Mouse (Mus musculus): ENCODE data around the gene Timmdc1. TPM values are rescaled to one million over a fixed set of nuclear protein-coding genes. Genes with fewer than 3 reads are reported as not detected.
A peak's percentile ranks its signal among the peaks of the same experiment; 100 is the strongest.

Gene Timmdc1
- polyA plus RNA-seq, 1 experiment from 2014 or later = 33.6 TPM

DNA sequence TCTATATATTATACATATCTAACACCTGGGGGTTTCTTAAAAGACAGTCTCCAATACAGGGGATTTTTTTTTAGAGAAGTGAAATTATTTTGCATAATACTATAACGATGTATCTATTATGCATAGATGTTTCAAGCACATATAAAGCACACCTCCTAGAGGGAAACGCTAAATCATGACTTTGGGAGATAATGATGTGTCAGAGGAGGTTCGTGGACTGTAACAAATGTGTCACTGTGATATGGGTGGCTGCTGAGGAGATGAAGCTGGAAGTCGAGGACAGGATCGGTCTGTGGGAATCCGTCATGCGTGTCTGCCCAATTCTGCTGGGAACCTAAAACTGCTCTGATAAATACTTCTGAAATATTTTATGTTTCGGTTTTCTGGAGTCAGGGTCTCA, 60.7 kb downstream of the Timmdc1 start:
- H3K4me3 ChIP-seq (ENCODE audit: low read depth, low read length) = no peak overlapping the region
- H3K27me3 ChIP-seq (ENCODE audit: control insufficient read depth, insufficient read depth, low read length) = no peaks in the 10 kb centered on the region
- H3K4me2 ChIP-seq = no peak overlapping the region
- 77% methylated on average over 8 of the region's 8 CpGs for WGBS (ENCODE audit: insufficient replicate concordance)
- no peaks in the 10 kb centered on the region for H3K4me1 ChIP-seq (ENCODE audit: control insufficient read depth, insufficient read depth, low read length)
- no peaks in the 10 kb centered on the region for H3K36me3 ChIP-seq (ENCODE audit: control insufficient read depth, insufficient read depth, low read length)
- no peaks in the 10 kb centered on the region for H3K9me3 ChIP-seq (replicated peaks; ENCODE audit: control insufficient read depth, low read length)
- H3K9ac ChIP-seq (ENCODE audit: low read depth, low read length) = no peak overlapping the region
- no peak overlapping the region for H3K27ac ChIP-seq (ENCODE audit: low read depth, low read length)
- ATAC-seq (replicated peaks; ENCODE audit: insufficient number of reproducible peaks, low FRiP score, low TSS enrichment) = no peak

DNA sequence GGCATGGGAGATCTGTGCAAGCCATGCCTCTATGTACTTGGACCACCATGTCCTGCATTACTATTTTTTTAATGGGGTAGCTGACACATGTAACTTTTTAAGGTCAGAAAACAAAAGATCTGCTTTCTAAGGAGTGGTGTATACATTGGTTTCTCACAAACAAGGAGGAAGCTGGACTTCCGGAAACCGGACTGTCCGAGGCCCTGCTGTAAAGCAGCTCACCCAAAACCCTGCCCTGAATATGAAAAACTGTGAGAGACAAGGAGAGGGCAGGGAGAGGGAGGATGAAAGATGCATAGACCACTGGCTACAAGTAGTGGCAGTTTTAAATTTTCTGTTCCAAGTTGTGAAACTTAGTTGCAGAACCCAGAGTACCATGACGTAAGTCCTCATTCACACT, 62.5 kb downstream of the Timmdc1 start:
- Histone ChIP-seq H3K36me3 (ENCODE audit: control insufficient read depth, insufficient read depth, low read length) (no peaks in the 10 kb centered on the region), H3K4me2 (no peak overlapping the region), H3K4me1 (ENCODE audit: control insufficient read depth, insufficient read depth, low read length) (no peaks in the 10 kb centered on the region), H3K9ac (ENCODE audit: low read depth, low read length) (no peak overlapping the region), H3K4me3 (ENCODE audit: low read depth, low read length) (no peak overlapping the region), H3K9me3 (replicated peaks; ENCODE audit: control insufficient read depth, low read length) (no peaks in the 10 kb centered on the region), H3K27ac (ENCODE audit: low read depth, low read length) (no peak overlapping the region), H3K27me3 (ENCODE audit: control insufficient read depth, insufficient read depth, low read length) (no peaks in the 10 kb centered on the region)
- WGBS (ENCODE audit: insufficient replicate concordance) = 86% methylated on average over 4 of the region's 4 CpGs
- no peak for ATAC-seq (replicated peaks; ENCODE audit: insufficient number of reproducible peaks, low FRiP score, low TSS enrichment)

DNA sequence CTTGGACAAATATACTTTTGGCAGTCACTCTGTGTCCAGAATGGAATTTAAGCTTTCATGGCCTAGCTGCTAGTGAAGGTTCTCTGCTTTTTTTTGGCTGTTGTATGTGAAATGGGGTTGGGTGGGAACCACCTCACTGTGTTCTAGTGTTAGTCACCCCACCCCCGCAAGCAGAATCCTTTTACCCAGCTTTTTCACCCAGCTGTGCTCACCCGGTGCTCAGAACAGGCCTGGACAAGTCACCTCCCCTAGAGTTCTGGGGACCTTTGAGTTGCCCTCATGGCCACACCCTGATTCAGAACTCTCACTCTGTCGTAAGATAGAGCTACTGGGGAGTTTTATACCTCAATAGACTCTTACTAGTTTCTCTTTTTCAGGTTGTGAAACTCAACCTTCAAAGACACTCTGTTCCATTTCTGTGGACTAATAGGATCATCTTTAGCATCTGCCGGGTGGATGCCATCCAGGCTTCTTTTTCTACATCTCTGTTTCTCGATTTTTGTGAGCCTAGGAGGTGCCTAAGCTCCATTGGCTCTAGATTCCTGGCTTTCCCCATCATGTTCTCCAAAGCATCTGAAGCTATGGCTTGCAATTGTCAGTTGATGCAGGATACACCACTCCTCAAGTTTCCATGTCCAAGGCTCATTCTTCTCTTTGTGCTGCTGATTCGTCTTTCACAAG, 63.7 kb downstream of the Timmdc1 start:
- no peak overlapping the region for H3K9ac ChIP-seq (ENCODE audit: low read depth, low read length)
- no peak overlapping the region for H3K27ac ChIP-seq (ENCODE audit: low read depth, low read length)
- H3K9me3 ChIP-seq (replicated peaks; ENCODE audit: control insufficient read depth, low read length) = no peaks in the 10 kb centered on the region
- H3K4me2 ChIP-seq = no peak overlapping the region
- H3K36me3 ChIP-seq (ENCODE audit: control insufficient read depth, insufficient read depth, low read length) = no peaks in the 10 kb centered on the region
- ATAC-seq (replicated peaks; ENCODE audit: insufficient number of reproducible peaks, low FRiP score, low TSS enrichment) = no peak
- no peak overlapping the region for H3K4me3 ChIP-seq (ENCODE audit: low read depth, low read length)
- 61% methylated on average over 6 of the region's 6 CpGs for WGBS (ENCODE audit: insufficient replicate concordance)
- no peaks in the 10 kb centered on the region for H3K4me1 ChIP-seq (ENCODE audit: control insufficient read depth, insufficient read depth, low read length)
- no peaks in the 10 kb centered on the region for H3K27me3 ChIP-seq (ENCODE audit: control insufficient read depth, insufficient read depth, low read length)

DNA sequence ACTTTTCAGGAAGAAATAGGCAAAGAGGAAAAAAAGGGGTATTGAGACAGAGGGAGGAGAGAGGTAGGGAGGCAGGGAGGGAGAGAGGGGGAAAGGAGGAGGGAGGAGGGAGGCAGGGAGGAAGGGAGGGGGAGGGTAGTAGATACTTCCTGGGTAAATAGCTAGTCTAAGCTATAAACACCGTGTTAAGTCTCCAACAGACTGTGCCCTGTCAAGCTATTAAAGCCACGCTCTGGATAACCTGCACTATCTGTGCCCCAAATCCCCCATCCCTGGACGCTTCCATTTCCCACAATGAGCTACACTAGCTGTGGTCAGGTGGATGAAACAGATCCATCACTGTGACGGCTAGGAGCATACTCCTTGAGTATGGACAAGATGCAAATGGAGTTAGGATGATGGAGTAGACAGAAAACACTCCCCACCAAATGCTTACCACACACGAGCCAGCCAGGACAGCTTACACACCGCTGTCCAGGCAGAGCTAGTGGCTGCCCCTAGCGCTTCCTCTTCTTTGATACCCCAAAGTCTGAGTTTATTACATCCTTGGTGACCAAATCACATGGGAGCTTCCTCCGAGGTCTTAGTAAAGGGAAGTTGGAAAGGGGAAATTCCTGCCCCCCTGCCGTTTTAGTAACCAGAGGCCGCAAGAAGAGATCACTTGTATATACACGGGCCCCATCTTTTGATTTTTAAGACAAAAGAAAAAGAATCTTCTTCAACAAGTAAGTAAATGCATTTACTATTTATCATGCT, 65.5 kb downstream of the Timmdc1 start:
- Histone ChIP-seq H3K4me2 (no peak overlapping the region), H3K4me1 (ENCODE audit: control insufficient read depth, insufficient read depth, low read length) (no peaks in the 10 kb centered on the region)
- WGBS (ENCODE audit: insufficient replicate concordance) = 56% methylated on average over 11 of the region's 11 CpGs

DNA sequence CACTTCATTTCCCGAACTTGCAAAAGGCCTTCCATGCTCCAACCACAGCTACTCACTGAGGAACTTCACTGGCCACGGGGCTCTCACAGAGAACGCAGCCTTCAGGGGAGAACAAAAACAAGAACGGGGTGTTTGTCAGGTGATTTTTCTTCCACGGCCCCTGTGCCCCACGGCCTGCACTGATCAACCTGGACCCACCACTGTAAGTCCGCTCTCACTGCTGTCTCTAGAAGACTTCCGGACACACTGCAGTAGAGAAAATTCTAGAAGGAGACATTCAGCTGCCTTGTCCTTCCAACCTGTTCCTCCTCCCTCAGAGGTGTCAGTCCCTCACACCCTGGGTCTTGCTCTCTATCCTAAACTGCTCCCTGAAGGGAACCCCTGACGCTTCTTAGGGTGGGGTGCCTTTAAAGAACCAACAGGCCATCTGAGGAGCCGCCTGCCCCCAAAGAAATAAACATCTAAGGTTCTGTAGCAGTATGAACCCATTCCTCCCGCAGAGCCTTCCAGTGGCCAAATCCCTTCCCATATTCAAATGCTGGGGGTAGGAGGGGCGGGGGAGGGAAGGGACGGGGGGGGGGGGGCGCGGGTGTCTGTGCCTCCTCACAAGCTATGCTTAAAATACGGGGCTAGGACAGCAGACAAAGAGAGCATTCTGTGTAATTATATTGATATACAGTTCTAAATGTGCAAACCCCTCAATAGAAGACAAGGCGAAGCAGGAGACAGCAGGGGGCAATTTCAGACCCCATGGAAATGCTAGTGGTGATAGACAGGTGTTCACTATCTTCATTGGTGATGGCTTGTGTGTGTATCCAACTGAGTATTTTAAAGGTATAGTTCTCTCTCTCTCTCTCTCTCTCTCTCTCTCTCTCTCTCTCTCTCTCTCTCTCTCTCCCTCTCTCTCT, 66.7 kb downstream of the Timmdc1 start, which contains the start of gene Cd80:
TSS of gene Cd80 (plus strand) at position 51 of the 908 bp plus-strand sequence.
- H3K4me3 ChIP-seq (ENCODE audit: low read depth, low read length) = no peak within 1 kb of the TSS
- 69% methylated on average over 15 of the region's 17 CpGs for WGBS (ENCODE audit: insufficient replicate concordance)
- H3K4me2 ChIP-seq = no peak within 1 kb of the TSS

More for the DNA sequence above, 65.5 kb downstream of the Timmdc1 start:
- H3K9ac ChIP-seq (ENCODE audit: low read depth, low read length) = no peak overlapping the region
- H3K36me3 ChIP-seq (ENCODE audit: control insufficient read depth, insufficient read depth, low read length) = no peaks in the 10 kb centered on the region
- no peak overlapping the region for H3K4me3 ChIP-seq (ENCODE audit: low read depth, low read length)
- ATAC-seq (replicated peaks; ENCODE audit: insufficient number of reproducible peaks, low FRiP score, low TSS enrichment) = no peak
- H3K9me3 ChIP-seq (replicated peaks; ENCODE audit: control insufficient read depth, low read length) = no peaks in the 10 kb centered on the region
- no peaks in the 10 kb centered on the region for H3K27me3 ChIP-seq (ENCODE audit: control insufficient read depth, insufficient read depth, low read length)
- H3K27ac ChIP-seq (ENCODE audit: low read depth, low read length) = no peak overlapping the region

DNA sequence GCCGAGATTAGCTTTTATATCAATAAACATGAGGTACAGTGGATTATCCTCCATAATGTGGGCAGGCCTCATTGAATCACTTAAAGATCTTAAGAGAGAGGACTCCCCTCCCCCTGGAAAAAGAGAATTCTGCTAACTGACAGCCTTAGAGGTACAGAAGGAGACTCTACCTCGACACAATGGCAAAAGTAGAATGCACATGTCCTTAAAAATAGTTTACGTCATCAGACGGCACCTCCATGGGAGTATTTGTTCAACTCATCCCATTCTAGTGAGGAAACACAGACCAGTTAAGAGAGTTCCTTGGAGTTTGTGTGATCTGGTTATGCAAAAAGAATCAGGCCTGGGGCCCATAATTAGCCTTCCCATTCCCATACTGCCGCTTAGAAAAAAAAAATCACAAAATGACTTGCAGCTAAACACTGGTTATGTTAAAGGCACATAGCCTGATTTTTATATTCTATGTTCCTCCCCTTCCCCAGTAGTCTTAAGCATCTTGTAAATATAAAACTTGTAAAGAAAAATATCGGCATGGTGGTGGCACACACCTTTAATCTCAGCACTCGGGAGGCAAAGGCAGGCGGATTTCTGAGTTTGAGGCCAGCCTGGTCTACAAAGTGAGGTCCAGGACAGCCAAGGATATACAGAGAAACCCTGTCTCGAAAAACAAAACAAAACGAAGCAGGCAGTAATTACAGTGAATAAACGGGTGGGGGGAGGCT, 67.8 kb downstream of the Timmdc1 start:
- Histone ChIP-seq H3K9me3 (replicated peaks; ENCODE audit: control insufficient read depth, low read length) (no peaks in the 10 kb centered on the region), H3K4me1 (ENCODE audit: control insufficient read depth, insufficient read depth, low read length) (no peaks in the 10 kb centered on the region), H3K36me3 (ENCODE audit: control insufficient read depth, insufficient read depth, low read length) (peaks cover 2% of the 10 kb centered on the region; the same call in 1 of the 2 replicates), H3K9ac (ENCODE audit: low read depth, low read length) (no peak overlapping the region), H3K27me3 (ENCODE audit: control insufficient read depth, insufficient read depth, low read length) (no peaks in the 10 kb centered on the region), H3K27ac (ENCODE audit: low read depth, low read length) (no peak overlapping the region), H3K4me3 (ENCODE audit: low read depth, low read length) (no peak overlapping the region), H3K4me2 (no peak overlapping the region)
- ATAC-seq (replicated peaks; ENCODE audit: insufficient number of reproducible peaks, low FRiP score, low TSS enrichment) = no peak
- WGBS (ENCODE audit: insufficient replicate concordance) = 69% methylated on average over 11 of the region's 11 CpGs

More for the DNA sequence above, 66.7 kb downstream of the Timmdc1 start, which contains the start of gene Cd80:
- H3K9me3 ChIP-seq (replicated peaks; ENCODE audit: control insufficient read depth, low read length) = no peaks in the 10 kb centered on the region
- H3K27ac ChIP-seq (ENCODE audit: low read depth, low read length) = no peak within 1 kb of the TSS
- H3K36me3 ChIP-seq (ENCODE audit: control insufficient read depth, insufficient read depth, low read length) = no peaks in the 10 kb centered on the region
- H3K9ac ChIP-seq (ENCODE audit: low read depth, low read length) = no peak within 1 kb of the TSS
- ATAC-seq (replicated peaks; ENCODE audit: insufficient number of reproducible peaks, low FRiP score, low TSS enrichment) = no peak
- H3K27me3 ChIP-seq (ENCODE audit: control insufficient read depth, insufficient read depth, low read length) = no peaks in the 10 kb centered on the region
- H3K4me1 ChIP-seq (ENCODE audit: control insufficient read depth, insufficient read depth, low read length) = no peaks in the 10 kb centered on the region

DNA sequence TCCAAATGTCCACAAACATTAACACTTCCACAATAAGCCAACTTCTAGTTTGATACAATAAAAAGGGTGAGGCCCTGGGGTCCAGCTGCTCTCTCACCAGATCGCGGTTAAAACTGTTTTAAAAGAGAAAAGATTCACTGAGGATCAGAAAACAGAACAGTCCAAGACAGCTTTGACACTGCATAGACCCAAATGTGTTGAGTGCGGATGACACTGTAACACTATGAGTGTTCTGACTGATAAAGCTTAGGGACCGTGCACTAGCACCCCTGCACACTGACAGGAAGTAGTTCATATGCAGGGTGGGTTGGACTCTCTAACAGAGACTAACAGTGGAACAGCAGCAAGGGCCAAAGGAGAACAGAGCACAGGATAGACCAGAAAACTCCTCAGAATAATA, 68.5 kb downstream of the Timmdc1 start:
- H3K9ac ChIP-seq (ENCODE audit: low read depth, low read length) = no peak overlapping the region
- no peaks in the 10 kb centered on the region for H3K9me3 ChIP-seq (replicated peaks; ENCODE audit: control insufficient read depth, low read length)
- no peaks in the 10 kb centered on the region for H3K4me1 ChIP-seq (ENCODE audit: control insufficient read depth, insufficient read depth, low read length)
- no peak overlapping the region for H3K4me3 ChIP-seq (ENCODE audit: low read depth, low read length)
- no peak overlapping the region for H3K4me2 ChIP-seq
- peaks cover 3% of the 10 kb centered on the region; the same call in 1 of the 2 replicates for H3K36me3 ChIP-seq (ENCODE audit: control insufficient read depth, insufficient read depth, low read length)
- H3K27ac ChIP-seq (ENCODE audit: low read depth, low read length) = no peak overlapping the region
- H3K27me3 ChIP-seq (ENCODE audit: control insufficient read depth, insufficient read depth, low read length) = no peaks in the 10 kb centered on the region
- WGBS (ENCODE audit: insufficient replicate concordance) = 71% methylated on average over 4 of the region's 4 CpGs
- ATAC-seq (replicated peaks; ENCODE audit: insufficient number of reproducible peaks, low FRiP score, low TSS enrichment) = no peak

DNA sequence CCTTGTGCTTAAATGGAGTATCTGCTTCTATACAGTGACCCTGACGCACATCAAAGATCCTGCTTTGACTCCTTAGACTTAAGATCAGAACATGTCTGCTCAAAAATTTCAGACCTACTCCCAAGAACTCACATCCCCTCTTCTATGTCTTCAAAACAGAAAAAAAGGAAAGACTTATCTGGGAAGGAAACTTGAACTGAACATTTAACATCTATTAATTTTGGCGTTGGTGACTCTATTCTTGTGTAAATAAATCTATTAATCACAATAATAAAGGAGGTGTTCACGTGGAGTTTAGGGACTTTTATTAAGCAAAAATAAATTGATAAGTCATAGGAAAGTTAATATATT, 69.3 kb downstream of the Timmdc1 start:
- Histone ChIP-seq H3K27me3 (ENCODE audit: control insufficient read depth, insufficient read depth, low read length) (no peaks in the 10 kb centered on the region), H3K9me3 (replicated peaks; ENCODE audit: control insufficient read depth, low read length) (no peaks in the 10 kb centered on the region), H3K9ac (ENCODE audit: low read depth, low read length) (peak overlapping the region; percentile 96), H3K27ac (ENCODE audit: low read depth, low read length) (peak overlapping the region; percentile 93), H3K4me2 (peak overlapping the region; percentile 91), H3K4me1 (ENCODE audit: control insufficient read depth, insufficient read depth, low read length) (no peaks in the 10 kb centered on the region), H3K4me3 (ENCODE audit: low read depth, low read length) (peak overlapping the region; percentile 59), H3K36me3 (ENCODE audit: control insufficient read depth, insufficient read depth, low read length) (peaks cover 4% of the 10 kb centered on the region; the same call in 1 of the 2 replicates)
- ATAC-seq (replicated peaks; ENCODE audit: insufficient number of reproducible peaks, low FRiP score, low TSS enrichment) = no peak
- 33% methylated on average over 3 of the region's 3 CpGs for WGBS (ENCODE audit: insufficient replicate concordance)
